Mouse (Mus musculus): Measurements from ENCODE around the gene Gm10142. TPM values are rescaled to one million over a fixed set of nuclear protein-coding genes. Genes with fewer than 3 reads are reported as not detected.

Gene Gm10142
- not detected for polyA plus RNA-seq (2017; shearing (Covaris generic))

GRCm38 (mm10) chr10:77715507-77715906 lies at the start of gene Gm10142:
Gm10142 (plus strand) TSS chr10:77715807.

GRCm38 (mm10) chr10:77685895-77686664 lies 29.5 kb upstream of the Gm10142 start, which contains the start of gene Tspear:
Tspear (plus strand) TSS chr10:77686569.

GRCm38 (mm10) chr10:77690356-77690807 lies 25.2 kb upstream of the Gm10142 start, which contains the start of gene Gm19402:
Gm19402 (minus strand) TSS chr10:77690757.

GRCm38 (mm10) chr10:77697133-77697532 lies 18.5 kb upstream of the Gm10142 start, which contains the start of gene Gm9508:
Gm9508 (minus strand) TSS chr10:77697233.

GRCm38 (mm10) chr10:77706326-77706725 lies 9.3 kb upstream of the Gm10142 start, which contains the start of gene Gm10272:
Gm10272 (plus strand) TSS chr10:77706626.

GRCm38 (mm10) chr10:77711157-77711556 lies 4.5 kb upstream of the Gm10142 start, which contains the start of gene Gm10024:
Gm10024 (plus strand) TSS chr10:77711457.

GRCm38 (mm10) chr10:77720299-77720698 lies 4.7 kb downstream of the Gm10142 start, which contains the start of gene Krtap12-1:
Krtap12-1 (plus strand) TSS chr10:77720599.

GRCm38 (mm10) chr10:77726186-77726585 lies 10.6 kb downstream of the Gm10142 start, which contains the start of gene Gm10100:
Gm10100 (plus strand) TSS chr10:77726486.

GRCm38 (mm10) chr10:77741924-77742688 lies 26.5 kb downstream of the Gm10142 start, which contains the start of gene Gm18596:
Gm18596 (minus strand) TSS chr10:77742638.

GRCm38 (mm10) chr10:77751254-77751653 lies 35.6 kb downstream of the Gm10142 start, which contains the start of gene Gm9736:
Gm9736 (minus strand) TSS chr10:77751354.

GRCm38 (mm10) chr10:77759582-77759981 lies 44.0 kb downstream of the Gm10142 start, which contains the start of gene Gm3233:
Gm3233 (minus strand) TSS chr10:77759682.

Other genes starting within 250 kb of the Gm10142 start
- 32.0 TPM for gene Fam207a, start 200.0 kb upstream of the Gm10142 start, polyA plus RNA-seq (2017; shearing (Covaris generic))
- gene Itgb2, start 185.6 kb upstream of the Gm10142 start, polyA plus RNA-seq (2017; shearing (Covaris generic)), result 374 TPM
- gene Pttg1ip, start 134.1 kb upstream of the Gm10142 start, polyA plus RNA-seq (2017; shearing (Covaris generic)), result 123 TPM
- gene Sumo3, start 109.7 kb upstream of the Gm10142 start, polyA plus RNA-seq (2017; shearing (Covaris generic)), result 113 TPM
- not detected for gene Gm49325, start 109.6 kb upstream of the Gm10142 start, polyA plus RNA-seq (2017; shearing (Covaris generic))
- 55.7 TPM for gene Ube2g2, start 93.5 kb upstream of the Gm10142 start, polyA plus RNA-seq (2017; shearing (Covaris generic))
- gene Tspear, start 29.2 kb upstream of the Gm10142 start, polyA plus RNA-seq (2017; shearing (Covaris generic)), result not detected
- not detected for gene Gm19402, start 25.1 kb upstream of the Gm10142 start, polyA plus RNA-seq (2017; shearing (Covaris generic))
- gene Gm9508, start 18.6 kb upstream of the Gm10142 start, polyA plus RNA-seq (2017; shearing (Covaris generic)), result not detected
- not detected for gene Gm10272, start 9.2 kb upstream of the Gm10142 start, polyA plus RNA-seq (2017; shearing (Covaris generic))
- gene Gm10024, start 4.3 kb upstream of the Gm10142 start, polyA plus RNA-seq (2017; shearing (Covaris generic)), result not detected
- gene Krtap12-1, start 4.8 kb downstream of the Gm10142 start, polyA plus RNA-seq (2017; shearing (Covaris generic)), result not detected
- not detected for gene Gm10100, start 10.7 kb downstream of the Gm10142 start, polyA plus RNA-seq (2017; shearing (Covaris generic))
- not detected for gene Gm18596, start 26.8 kb downstream of the Gm10142 start, polyA plus RNA-seq (2017; shearing (Covaris generic))
- gene Gm9736, start 35.5 kb downstream of the Gm10142 start, polyA plus RNA-seq (2017; shearing (Covaris generic)), result not detected
- gene Gm3233, start 43.9 kb downstream of the Gm10142 start, polyA plus RNA-seq (2017; shearing (Covaris generic)), result not detected
- gene Gm3238, start 55.5 kb downstream of the Gm10142 start, polyA plus RNA-seq (2017; shearing (Covaris generic)), result not detected
- gene Gm7138, start 61.1 kb downstream of the Gm10142 start, polyA plus RNA-seq (2017; shearing (Covaris generic)), result not detected
- gene Gm3250, start 66.7 kb downstream of the Gm10142 start, polyA plus RNA-seq (2017; shearing (Covaris generic)), result not detected
- not detected for gene Gm7137, start 72.4 kb downstream of the Gm10142 start, polyA plus RNA-seq (2017; shearing (Covaris generic))
- gene Gm9639, start 79.3 kb downstream of the Gm10142 start, polyA plus RNA-seq (2017; shearing (Covaris generic)), result not detected
- gene Gm19668, start 83.3 kb downstream of the Gm10142 start, polyA plus RNA-seq (2017; shearing (Covaris generic)), result not detected
- gene Gm9507, start 96.0 kb downstream of the Gm10142 start, polyA plus RNA-seq (2017; shearing (Covaris generic)), result not detected
- gene Gm2696, start 98.9 kb downstream of the Gm10142 start, polyA plus RNA-seq (2017; shearing (Covaris generic)), result not detected
- gene Krtap10-4, start 111.3 kb downstream of the Gm10142 start, polyA plus RNA-seq (2017; shearing (Covaris generic)), result not detected
- gene Krtap10-10, start 120.1 kb downstream of the Gm10142 start, polyA plus RNA-seq (2017; shearing (Covaris generic)), result not detected
- gene Gm36176, start 131.0 kb downstream of the Gm10142 start, polyA plus RNA-seq (2017; shearing (Covaris generic)), result not detected
- not detected for gene Gm10318, start 137.1 kb downstream of the Gm10142 start, polyA plus RNA-seq (2017; shearing (Covaris generic))
- gene Gm3285, start 146.2 kb downstream of the Gm10142 start, polyA plus RNA-seq (2017; shearing (Covaris generic)), result not detected
- 0.11 TPM for gene Lrrc3, start 186.7 kb downstream of the Gm10142 start, polyA plus RNA-seq (2017; shearing (Covaris generic))